Mouse (Mus musculus) testis, adult 2 months (tissue): Measurements from ENCODE around the gene Crx. TPM values are rescaled to one million over a fixed set of nuclear protein-coding genes. Genes with fewer than 3 reads are reported as not detected.

Experiments used
- H3K27ac ChIP-seq: fragments of 200-500 bp; 2 replicates; pipeline ENCODE4 v1.5.1; 2012; ENCODE audit warnings: low read depth, low read length; ENCODE audit not compliant: control insufficient read depth, insufficient read depth
- H3K27me3 ChIP-seq: fragments of 200-500 bp; 2 replicates; pipeline ENCODE4 v1.6.1; 2012; ENCODE audit warnings: mild to moderate bottlenecking, low read length, moderate library complexity; ENCODE audit not compliant: control insufficient read depth, insufficient read depth
- H3K36me3 ChIP-seq: fragments of 200-500 bp; 2 replicates; pipeline ENCODE4 v1.6.1; 2012; ENCODE audit warnings: mild to moderate bottlenecking, low read length; ENCODE audit not compliant: control insufficient read depth, insufficient read depth
- H3K4me1 ChIP-seq: fragments of 200-500 bp; 2 replicates; pipeline ENCODE4 v1.6.1; 2012; ENCODE audit warnings: low read length; ENCODE audit not compliant: control insufficient read depth, insufficient read depth
- H3K4me3 ChIP-seq: fragments of 200-500 bp; 2 replicates; pipeline ENCODE4 v1.5.1; 2012; ENCODE audit warnings: low read depth, mild to moderate bottlenecking, low read length, moderate library complexity, mixed read lengths; ENCODE audit not compliant: control insufficient read depth
- CTCF ChIP-seq: fragments of 200-500 bp; IDR thresholded peaks from 2 replicates; pipeline ENCODE4 v1.5.1; 2012; ENCODE audit warnings: low read depth, mild to moderate bottlenecking, inconsistent platforms, low read length, moderate library complexity; ENCODE audit not compliant: control insufficient read depth, insufficient read depth, insufficient replicate concordance
- POLR2A ChIP-seq: fragments of 200-500 bp; IDR thresholded peaks from 2 replicates; pipeline ENCODE4 v1.6.1; 2012; ENCODE audit warnings: low read depth, mild to moderate bottlenecking, inconsistent platforms, low read length, moderate library complexity; ENCODE audit not compliant: control insufficient read depth
- polyA plus RNA-seq: library from polyadenylated mRNA; depleted of rRNA; stranded (reverse); fragments of >200 nt; gene quantifications from 2 replicates; pipeline ENCODE4 v1.2.3, GENCODE M21; 2012

Crx gene
- polyA plus RNA-seq, 1 experiment: not detected

DNA sequence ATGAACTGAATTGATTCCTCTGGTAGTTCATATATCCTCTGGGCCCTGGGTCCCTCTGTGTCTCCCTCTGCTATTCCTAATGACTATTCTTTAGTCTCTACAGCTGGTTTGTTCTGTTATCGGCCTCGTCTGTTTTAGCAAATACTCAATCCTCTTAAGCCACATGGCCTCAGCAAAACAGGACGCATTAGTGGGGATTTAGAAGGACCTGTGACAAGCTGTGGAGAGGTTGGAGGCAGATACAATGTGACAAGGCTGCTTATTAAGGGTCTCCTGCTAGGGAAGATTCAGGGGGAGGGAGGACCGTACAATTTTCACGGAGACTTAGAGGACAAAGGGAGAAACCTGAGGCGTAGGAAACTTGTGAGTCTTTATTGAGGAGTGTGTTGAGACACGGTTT, 26.1 kb upstream of the Crx start:
- Histone ChIP-seq H3K36me3 (no peaks in the 10 kb centered on the region), H3K4me3 (no peak overlapping the region), H3K27ac (no peak overlapping the region), H3K27me3 (no peaks in the 10 kb centered on the region), H3K4me1 (0 out of 2 replicates have a peak, but pooled peaks cover 2% of the 10 kb centered on the region)
- TF ChIP-seq CTCF: no peak
- no peak for TF ChIP-seq POLR2A

DNA sequence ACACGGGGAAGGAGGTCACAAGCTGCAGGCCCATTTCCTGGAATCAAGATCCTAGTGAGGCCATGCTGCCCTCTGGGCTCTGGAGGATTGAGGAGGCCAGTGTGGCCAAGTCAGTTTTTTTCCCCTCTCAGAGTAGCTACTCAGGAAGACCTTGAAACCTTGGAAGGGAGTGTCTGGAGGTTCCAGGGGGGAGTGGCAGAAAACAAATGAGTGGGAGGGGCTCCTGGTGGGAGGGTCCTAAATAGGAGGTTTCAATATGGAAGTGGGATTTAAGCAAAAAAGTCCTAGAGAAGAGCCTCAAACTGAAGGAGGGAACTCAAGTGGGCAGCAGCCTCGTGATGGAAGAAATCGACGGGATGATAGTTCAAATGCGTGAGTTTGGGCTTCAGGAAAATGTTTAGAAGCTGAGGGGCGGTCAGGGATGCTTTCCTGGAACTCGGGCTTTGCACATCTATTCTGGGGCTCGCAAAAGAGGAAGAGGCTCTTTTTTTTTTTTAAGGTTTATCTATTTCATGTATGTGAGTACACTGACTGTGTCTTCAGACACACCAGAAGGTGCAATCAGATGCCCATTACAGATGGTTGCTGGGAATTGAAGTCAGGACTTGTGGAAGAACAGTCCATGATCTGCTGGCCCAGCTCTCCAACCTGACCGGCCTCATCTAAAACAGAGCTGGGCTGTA, 21.7 kb upstream of the Crx start:
- TF ChIP-seq CTCF (no peak), POLR2A (no peak)
- H3K4me3 ChIP-seq: no peak overlapping the region
- H3K36me3 ChIP-seq: no peaks in the 10 kb centered on the region
- 0 out of 2 replicates have a peak, but pooled peaks cover 2% of the 10 kb centered on the region for H3K4me1 ChIP-seq
- no peaks in the 10 kb centered on the region for H3K27me3 ChIP-seq
- no peak overlapping the region for H3K27ac ChIP-seq

DNA sequence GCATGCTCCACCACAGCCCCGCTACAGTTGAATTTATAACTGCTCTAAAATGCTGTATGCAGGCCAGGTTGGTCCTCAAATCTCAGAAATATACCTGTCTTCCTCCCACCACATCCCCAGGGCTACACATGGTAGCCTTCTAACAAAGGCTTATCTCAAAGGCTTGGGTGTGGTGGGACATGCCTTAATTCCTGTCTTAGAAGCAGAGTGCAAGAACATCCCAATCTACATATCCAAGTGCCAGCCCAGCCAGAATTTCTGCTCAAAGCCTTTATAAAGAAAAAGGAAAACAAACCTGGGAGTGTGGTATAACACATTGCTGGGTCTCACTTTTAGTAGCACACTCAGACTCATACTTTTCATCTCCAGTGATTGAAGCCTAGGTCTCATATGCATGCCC, 14.5 kb upstream of the Crx start:
- TF ChIP-seq POLR2A (no peak), CTCF (no peak)
- no peaks in the 10 kb centered on the region for H3K4me1 ChIP-seq

GRCm38 (mm10) chr7:15884127-15884526, 4.4 kb upstream of the Crx start:
- no peak for TF ChIP-seq CTCF
- no peak for TF ChIP-seq POLR2A
- H3K4me3 ChIP-seq: no peak overlapping the region
- no peaks in the 10 kb centered on the region for H3K27me3 ChIP-seq
- H3K27ac ChIP-seq: no peak overlapping the region
- H3K36me3 ChIP-seq: no peaks in the 10 kb centered on the region
- H3K4me1 ChIP-seq: no peaks in the 10 kb centered on the region

More for the DNA sequence above, 14.5 kb upstream of the Crx start:
- H3K27ac ChIP-seq: no peak overlapping the region
- no peaks in the 10 kb centered on the region for H3K36me3 ChIP-seq
- H3K27me3 ChIP-seq: no peaks in the 10 kb centered on the region
- H3K4me3 ChIP-seq: no peak overlapping the region

DNA sequence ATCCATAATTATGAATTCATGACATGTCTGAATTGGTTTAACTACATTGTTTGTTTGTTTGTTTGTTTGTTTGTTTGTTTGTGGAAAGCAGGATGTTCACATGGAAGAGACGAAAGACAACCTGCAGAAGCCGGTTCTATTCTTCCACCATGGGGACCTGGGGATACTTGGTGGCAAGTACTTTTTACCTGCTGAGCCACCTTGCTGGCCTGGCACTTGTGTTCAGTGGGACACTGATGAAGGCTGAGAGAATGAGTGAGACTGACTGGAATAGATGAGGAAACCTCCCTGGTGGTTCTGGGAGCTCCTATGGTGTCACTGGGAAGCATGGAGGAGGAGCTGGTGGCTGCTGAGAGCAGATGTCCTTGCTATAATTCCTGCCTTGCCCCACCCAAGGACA, 2.5 kb upstream of the Crx start, which contains the start of gene Crxos:
TSS of gene Crxos (plus strand) at position 301 of the 400 bp plus-strand sequence.
- H3K27me3 ChIP-seq: no peaks in the 10 kb centered on the region
- no peak for TF ChIP-seq POLR2A
- no peak for TF ChIP-seq CTCF
- no peak within 1 kb of the TSS for H3K27ac ChIP-seq
- no peaks in the 10 kb centered on the region for H3K4me1 ChIP-seq
- H3K36me3 ChIP-seq: no peaks in the 10 kb centered on the region
- H3K4me3 ChIP-seq: no peak within 1 kb of the TSS

GRCm38 (mm10) chr7:15881831-15882230, 2.1 kb upstream of the Crx start:
- H3K4me1 ChIP-seq: no peaks in the 10 kb centered on the region
- no peak overlapping the region for H3K4me3 ChIP-seq
- no peaks in the 10 kb centered on the region for H3K27me3 ChIP-seq
- no peaks in the 10 kb centered on the region for H3K36me3 ChIP-seq
- no peak overlapping the region for H3K27ac ChIP-seq
- no peak for TF ChIP-seq POLR2A
- TF ChIP-seq CTCF: no peak

DNA sequence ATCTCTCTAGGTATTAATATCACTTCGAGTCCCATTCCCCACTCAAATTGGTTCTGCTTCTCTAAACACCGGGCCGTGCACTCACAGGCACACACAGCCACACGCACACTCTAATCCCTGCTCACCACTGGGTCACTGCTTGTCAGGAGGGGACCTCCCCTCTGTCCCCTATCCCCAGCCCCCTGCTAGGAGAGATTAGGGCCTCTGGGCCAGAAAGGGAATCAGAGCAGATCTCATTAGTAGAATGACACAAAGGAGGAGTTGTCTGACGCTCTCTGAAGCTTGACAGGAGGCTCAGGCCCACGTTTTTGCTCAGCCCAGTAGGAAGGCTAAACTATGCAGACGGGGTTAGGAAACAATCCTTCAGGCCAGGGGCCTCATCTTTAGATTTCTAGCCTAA, 1.6 kb upstream of the Crx start:
- Histone ChIP-seq H3K4me3 (no peak overlapping the region), H3K27ac (no peak overlapping the region), H3K36me3 (no peaks in the 10 kb centered on the region), H3K4me1 (no peaks in the 10 kb centered on the region), H3K27me3 (no peaks in the 10 kb centered on the region)
- TF ChIP-seq CTCF: no peak
